30 mouse cellular contexts compared by ENCODE assay signal in genomic region chr4:124611768-124612167, GRCm38 (mm10). TPM values are rescaled to one million over a fixed set of nuclear protein-coding genes. Genes with fewer than 3 reads are reported as not detected.
DNase-seq lines count a peak whose midpoint lies in the region; ATAC-seq and TF ChIP-seq lines count a peak whose summit lies in the region.
"Had no signal": no experiment of that assay in that cellular context is flagged by ENCODE, and none has a peak within 500 bp of the region (broad histone marks: within the 10 kb centered on the region; RNA-seq: fewer than 3 reads in every experiment).

No protein-coding gene starts in this region.

- H3K4me1 ChIP-seq in liver, embryonic 12.5 days, result peaks cover 38% of the 10 kb centered on the region
- peaks cover 7% of the 10 kb centered on the region for H3K4me1 ChIP-seq in liver, postnatal 0 days (ENCODE audit: insufficient read depth)
- no peaks in the 10 kb centered on the region for H3K4me1 ChIP-seq in thymus, adult 2 months (replicated peaks; ENCODE audit: control insufficient read depth, insufficient read depth, low read length)

- no peak for ATAC-seq in liver, embryonic 12.5 days
- peak; percentile 64; the same call in 1 of the 2 replicates for ATAC-seq in liver, postnatal 0 days
- ATAC-seq: CD4-positive, CD25-positive, alpha-beta regulatory T cell, adult 4 months; forebrain, embryonic 14.5 days; forebrain, postnatal 0 days had no signal

- TF ChIP-seq POLR2A in thymus, adult 2 months (IDR thresholded peaks at IDR 0.05; ENCODE audit: control insufficient read depth, extremely low read depth, insufficient read depth, low read length, poor library complexity), result no peak

- no peak for TF ChIP-seq EP300 in liver, postnatal 0 days (IDR thresholded peaks at IDR 0.05; ENCODE audit: low read depth)

- peaks cover 51% of the 10 kb centered on the region for H3K27me3 ChIP-seq in liver, embryonic 12.5 days (replicated peaks)
- 0 out of 2 replicates have a peak, but pooled peaks cover 11% of the 10 kb centered on the region for H3K27me3 ChIP-seq in liver, postnatal 0 days (ENCODE audit: insufficient read depth, low read length)
- H3K27me3 ChIP-seq in thymus, adult 2 months (ENCODE audit: control insufficient read depth, insufficient read depth, low read length), result no peaks in the 10 kb centered on the region
- H3K27me3 ChIP-seq: embryonic facial prominence, embryonic 15.5 days had no signal

- no peaks in the 10 kb centered on the region for H3K9me3 ChIP-seq in liver, embryonic 12.5 days (replicated peaks)
- no peaks in the 10 kb centered on the region for H3K9me3 ChIP-seq in liver, postnatal 0 days (ENCODE audit: low read length)
- H3K9me3 ChIP-seq: embryonic facial prominence, embryonic 12.5 days; embryonic facial prominence, embryonic 15.5 days; hindbrain, embryonic 12.5 days; hindbrain, embryonic 15.5 days had no signal

- no peak overlapping the region for H3K27ac ChIP-seq in liver, embryonic 12.5 days
- H3K27ac ChIP-seq in liver, postnatal 0 days (ENCODE audit: low read depth), result no peak overlapping the region
- no peak overlapping the region for H3K27ac ChIP-seq in thymus, adult 2 months (ENCODE audit: control insufficient read depth, insufficient read depth, low read length)
- H3K27ac ChIP-seq: embryonic facial prominence, embryonic 12.5 days; embryonic facial prominence, embryonic 15.5 days; gastrocnemius, adult 2 months; hindbrain, embryonic 12.5 days; hindbrain, embryonic 15.5 days had no signal

- H3K4me3 ChIP-seq in liver, embryonic 12.5 days, result no peak overlapping the region
- no peak overlapping the region for H3K4me3 ChIP-seq in liver, postnatal 0 days (ENCODE audit: low read depth, low read length)
- no peak overlapping the region for H3K4me3 ChIP-seq in thymus, adult 2 months (ENCODE audit: control insufficient read depth, insufficient read depth, low read length)
- H3K4me3 ChIP-seq: embryonic facial prominence, embryonic 12.5 days; embryonic facial prominence, embryonic 15.5 days; gastrocnemius, adult 2 months; hindbrain, embryonic 12.5 days; hindbrain, embryonic 15.5 days had no signal

- TF ChIP-seq CTCF in liver, postnatal 0 days (IDR thresholded peaks at IDR 0.05; ENCODE audit: low read depth), result no peak
- TF ChIP-seq CTCF in thymus, adult 2 months (IDR thresholded peaks at IDR 0.05; ENCODE audit: borderline replicate concordance, control insufficient read depth, extremely low read depth, insufficient read depth, low read length, poor library complexity), result no peak

- WGBS in liver, embryonic 12.5 days (ENCODE audit: insufficient replicate concordance), result 44% methylated on average over 4 of the region's 4 CpGs
- WGBS in liver, postnatal 0 days (ENCODE audit: insufficient replicate concordance), result 36% methylated on average over 4 of the region's 4 CpGs
- WGBS in thymus, adult 2 months, result 66% methylated on average over 4 of the region's 4 CpGs

- no peak overlapping the region for H3K4me2 ChIP-seq in liver, embryonic 12.5 days
- H3K4me2 ChIP-seq in liver, postnatal 0 days (ENCODE audit: low read depth, low read length), result no peak overlapping the region
- H3K4me2 ChIP-seq: embryonic facial prominence, embryonic 12.5 days; embryonic facial prominence, embryonic 15.5 days; heart, embryonic 11.5 days; hindbrain, embryonic 12.5 days; hindbrain, embryonic 15.5 days had no signal

- H3K9ac ChIP-seq in liver, embryonic 12.5 days, result 0 out of 2 replicates have a peak overlapping the region, but pooled peaks have one; percentile 13
- H3K9ac ChIP-seq in liver, postnatal 0 days (replicated peaks), result no peak overlapping the region
- H3K9ac ChIP-seq: embryonic facial prominence, embryonic 12.5 days; embryonic facial prominence, embryonic 15.5 days; forebrain, postnatal 0 days; hindbrain, embryonic 12.5 days; hindbrain, embryonic 15.5 days had no signal

- no peaks in the 10 kb centered on the region for H3K36me3 ChIP-seq in liver, embryonic 12.5 days
- H3K36me3 ChIP-seq in liver, postnatal 0 days (replicated peaks; ENCODE audit: insufficient read depth, low read length), result no peaks in the 10 kb centered on the region
- no peaks in the 10 kb centered on the region for H3K36me3 ChIP-seq in thymus, adult 2 months (ENCODE audit: control insufficient read depth, insufficient read depth, low read length)
- H3K36me3 ChIP-seq: embryonic facial prominence, embryonic 12.5 days; embryonic facial prominence, embryonic 15.5 days; hindbrain, embryonic 12.5 days; hindbrain, embryonic 15.5 days had no signal

- peak; percentile 28 for DNase-seq in urinary bladder, postnatal 14 days (ENCODE audit: low spot score)
- no peak for DNase-seq in urinary bladder, postnatal 4 days (ENCODE audit: low spot score in 2 of 2)
- DNase-seq in liver, postnatal 0 days, result peak; percentile 26
- DNase-seq in thymus, adult 2 months, result no peak
- no peak for DNase-seq in adrenal gland, postnatal 14 days
- DNase-seq: adrenal gland, adult 8-10 months; adrenal gland, postnatal 36 days; cerebellum, adult 18-20 months; cerebellum, adult 9-10 months; cerebellum, postnatal 14 days; forebrain, postnatal 0 days; gastrocnemius, adult 2 months; gastrocnemius, postnatal 14 days; heart, adult 11 months had no signal

RNA-seq across cellular contexts. Expression of gene 3100002H09Rik, which starts 1.2 kb away (rescaled TPM):
- polyA plus RNA-seq in liver, embryonic 12.5 days (2016; fragmentation: Nextera tagmentation; extraction: Ambion mirVana), result not detected in 2 replicates
- not detected in 2 replicates for polyA plus RNA-seq in liver, postnatal 0 days (2015; fragmentation: Nextera tagmentation; extraction: Ambion mirVana)
- polyA plus RNA-seq in thymus, adult 2 months (2012; rRNA removed), result not detected in 2 replicates
- not detected in 2 replicates for total RNA-seq in adrenal gland, postnatal 14 days (2021)
- total RNA-seq: adrenal gland, adult 8-10 months; adrenal gland, postnatal 36 days; forebrain, postnatal 0 days; gastrocnemius, adult 2 months; gastrocnemius, postnatal 14 days; gastrocnemius, postnatal 4 days; heart, adult 8-10 months; heart, postnatal 25 days; hematopoietic stem cell, adult 5-6 weeks; MEL had no signal
- polyA plus RNA-seq: C2C12; CD4-positive, CD25-positive, alpha-beta regulatory T cell, adult 4 months; embryonic facial prominence, embryonic 12.5 days; forebrain, embryonic 14.5 days; heart, embryonic 11.5 days; heart, embryonic 14.5 days; heart, postnatal 0 days had no signal

RNA-seq across cellular contexts. Expression of gene Pou3f1, which starts 44.8 kb away (rescaled TPM):
- 0.02 and 0.22 TPM in 2 replicates for polyA plus RNA-seq in liver, embryonic 12.5 days (2016; fragmentation: Nextera tagmentation; extraction: Ambion mirVana)
- polyA plus RNA-seq in liver, postnatal 0 days (2015; fragmentation: Nextera tagmentation; extraction: Ambion mirVana), result not detected in 2 replicates
- polyA plus RNA-seq in thymus, adult 2 months (2012; rRNA removed), result 0.38 and 0.46 TPM in 2 replicates
- total RNA-seq in adrenal gland, postnatal 14 days (2021), result 0.11 and 0.19 TPM in 2 replicates
- total RNA-seq: hematopoietic stem cell, adult 5-6 weeks; MEL had no signal
- polyA plus RNA-seq: CD4-positive, CD25-positive, alpha-beta regulatory T cell, adult 4 months had no signal

Comparison
In these comparisons a context has a peak if more than half of its experiments do, and no peak if none do; other contexts are left out.
1. DNase-seq: peak in urinary bladder, postnatal 14 days (single experiment) and liver, postnatal 0 days (single experiment); none in urinary bladder, postnatal 4 days (0 of 2), thymus, adult 2 months (single experiment) and adrenal gland, postnatal 14 days (single experiment).